Mouse (Mus musculus): ENCODE measurements at regions not wholly inside any gene's neighbourhood (a gene's known extent, or its start where the extent isn't known, plus 50 kb on each side); places are given as distances from the start of the nearest gene placed in this dataset.

- H3K27me3 ChIP-seq (replicated peaks): no peaks in the 10 kb centered on the region
- DNase-seq (ENCODE audit: extremely low read depth): no peak
- dilution Hi-C loops (cut with MboI; ENCODE audit: extremely low pct_ligation_motif_present, extremely low pct_unique_long_range_greater_than_20kb, low sequenced_read_pairs) (no loop called here), in situ Hi-C loops (cut with MboI; ENCODE audit: low pct_ligation_motif_present, low pct_unique_long_range_greater_than_20kb, low sequenced_read_pairs) (loop anchor here (25.0 kb wide), 1 partner anchor 203 kb away; no protein-coding TSS in a partner anchor)
- no peaks in the 10 kb centered on the region for H3K9me3 ChIP-seq (replicated peaks; ENCODE audit: low read length)
- no peaks in the 10 kb centered on the region for H3K79me2 ChIP-seq (replicated peaks; ENCODE audit: control insufficient read depth, extremely low read depth, insufficient read depth, poor library complexity, severe bottlenecking)
- no peak overlapping the region for H3K4me2 ChIP-seq (ENCODE audit: insufficient read depth, low read depth, poor library complexity, severe bottlenecking)
- no peaks in the 10 kb centered on the region for H3K36me3 ChIP-seq (replicated peaks in 1 of 2; ENCODE audit: control insufficient read depth in 1 of 2, insufficient read depth in 1 of 2, low read length in 1 of 2)
- no peak overlapping the region for H3K27ac ChIP-seq (ENCODE audit: insufficient read depth, low read depth)
- H3K4me3 ChIP-seq (replicated peaks in 1 of 3; ENCODE audit: low read depth in 2 of 3, low read length in 2 of 3, poor library complexity in 1 of 3): no peak overlapping the region
- TF ChIP-seq POLR2A (IDR thresholded peaks at IDR 0.05; ENCODE audit: low read depth, low read length) (no peak), BHLHE40 (IDR thresholded peaks at IDR 0.05; ENCODE audit: low read depth, low read length) (no peak), UBTF (IDR thresholded peaks at IDR 0.05; ENCODE audit: low read depth, low read length) (no peak), GABPA (IDR thresholded peaks at IDR 0.05; ENCODE audit: insufficient replicate concordance, low read depth, low read length) (no peak), MYC (IDR thresholded peaks at IDR 0.05; ENCODE audit: low read depth, low read length) (no peak), JUN (IDR thresholded peaks at IDR 0.05; ENCODE audit: insufficient read depth, low read depth, low read length) (no peak), NELFE (IDR thresholded peaks at IDR 0.05; ENCODE audit: low read depth, low read length) (no peak), EP300 (IDR thresholded peaks at IDR 0.05; ENCODE audit: low read length) (no peak), SIN3A (IDR thresholded peaks at IDR 0.05; ENCODE audit: low read length) (no peak), IRF4 (IDR thresholded peaks at IDR 0.05; ENCODE audit: low read depth, low read length) (no peak), RAD21 (IDR thresholded peaks at IDR 0.05; ENCODE audit: low read depth, low read length) (no peak), HCFC1 (IDR thresholded peaks at IDR 0.05; ENCODE audit: low read depth, low read length) (no peak), CTCF (conservative IDR thresholded peaks at IDR 0.05 in 1 of 2, IDR thresholded peaks at IDR 0.05 in 1 of 2; ENCODE audit: low read depth in 2 of 2, low read length in 2 of 2) (no peak), ZC3H11A (IDR thresholded peaks at IDR 0.05; ENCODE audit: low read depth, low read length) (no peak), MAZ (IDR thresholded peaks at IDR 0.05; ENCODE audit: low read depth, low read length) (no peak), MXI1 (IDR thresholded peaks at IDR 0.05; ENCODE audit: low read depth, low read length) (no peak), ZNF384 (IDR thresholded peaks at IDR 0.05; ENCODE audit: low read depth, low read length) (no peak)
- H3K9ac ChIP-seq (ENCODE audit: insufficient read depth, low read depth): no peak overlapping the region
- no peaks in the 10 kb centered on the region for H3K4me1 ChIP-seq (ENCODE audit: control insufficient read depth in 1 of 2, insufficient read depth in 2 of 2)
Observed at GRCm38 (mm10) chrX:161583872-161584271, 133.0 kb upstream of the Rai2 start.

GRCm38 (mm10) chrX:161633869-161634268 lies 83.0 kb upstream of the Rai2 start:
- Histone ChIP-seq H3K4me1 (ENCODE audit: control insufficient read depth in 1 of 2, insufficient read depth in 2 of 2) (no peaks in the 10 kb centered on the region), H3K27ac (ENCODE audit: insufficient read depth, low read depth) (no peak overlapping the region), H3K79me2 (replicated peaks; ENCODE audit: control insufficient read depth, extremely low read depth, insufficient read depth, poor library complexity, severe bottlenecking) (no peaks in the 10 kb centered on the region), H3K4me2 (ENCODE audit: insufficient read depth, low read depth, poor library complexity, severe bottlenecking) (no peak overlapping the region), H3K4me3 (replicated peaks in 1 of 3; ENCODE audit: low read depth in 2 of 3, low read length in 2 of 3, poor library complexity in 1 of 3) (no peak overlapping the region), H3K9me3 (replicated peaks; ENCODE audit: low read length) (no peaks in the 10 kb centered on the region), H3K9ac (ENCODE audit: insufficient read depth, low read depth) (no peak overlapping the region), H3K27me3 (replicated peaks) (no peaks in the 10 kb centered on the region), H3K36me3 (replicated peaks in 1 of 2; ENCODE audit: control insufficient read depth in 1 of 2, insufficient read depth in 1 of 2, low read length in 1 of 2) (no peaks in the 10 kb centered on the region)
- dilution Hi-C loops (cut with MboI; ENCODE audit: extremely low pct_ligation_motif_present, extremely low pct_unique_long_range_greater_than_20kb, low sequenced_read_pairs) (no loop called here), in situ Hi-C loops (cut with MboI; ENCODE audit: low pct_ligation_motif_present, low pct_unique_long_range_greater_than_20kb, low sequenced_read_pairs) (no loop called here)
- no peak for DNase-seq (ENCODE audit: extremely low read depth)
- TF ChIP-seq CTCF (conservative IDR thresholded peaks at IDR 0.05 in 1 of 2, IDR thresholded peaks at IDR 0.05 in 1 of 2; ENCODE audit: low read depth in 2 of 2, low read length in 2 of 2) (no peak), HCFC1 (IDR thresholded peaks at IDR 0.05; ENCODE audit: low read depth, low read length) (no peak), JUN (IDR thresholded peaks at IDR 0.05; ENCODE audit: insufficient read depth, low read depth, low read length) (no peak), ZC3H11A (IDR thresholded peaks at IDR 0.05; ENCODE audit: low read depth, low read length) (no peak), USF1 (IDR thresholded peaks at IDR 0.05; ENCODE audit: low read depth, low read length) (no peak), CHD2 (IDR thresholded peaks at IDR 0.05; ENCODE audit: low read length) (no peak)
